Mouse (Mus musculus) liver, embryonic 15.5 days (tissue): ENCODE measurements at regions not wholly inside any gene's neighbourhood (a gene's known extent, or its start where the extent isn't known, plus 50 kb on each side); places are given as distances from the start of the nearest gene placed in this dataset.
A peak's percentile ranks its signal among the peaks of the same experiment; 100 is the strongest.

Source experiments
- ATAC-seq: fragments of 200-750 bp; cut with Nextera tagmentation; 2 replicates; pipeline ENCODE4 v1.8.0; 2017; ENCODE audit warnings: moderate number of reproducible peaks, mild to moderate bottlenecking, moderate library complexity; ENCODE audit not compliant: insufficient read depth
- H3K27ac ChIP-seq: fragments of 300-500 bp; sonication (generic); replicated peaks from 2 replicates; pipeline ENCODE4 v1.5.1; 2015; ENCODE audit warnings: mild to moderate bottlenecking, inconsistent platforms
- H3K27me3 ChIP-seq: fragments of 300-500 bp; sonication (generic); 2 replicates; pipeline ENCODE4 v1.6.1; 2015; ENCODE audit warnings: mild to moderate bottlenecking, inconsistent platforms
- H3K36me3 ChIP-seq: fragments of 300-500 bp; sonication (generic); replicated peaks from 2 replicates; pipeline ENCODE4 v1.6.1; 2015; ENCODE audit warnings: moderate library complexity, mild to moderate bottlenecking, inconsistent platforms
- H3K4me1 ChIP-seq: fragments of 300-500 bp; sonication (generic); replicated peaks from 2 replicates; pipeline ENCODE4 v1.6.1; 2015; ENCODE audit warnings: inconsistent platforms
- H3K4me2 ChIP-seq: fragments of 300-500 bp; sonication (generic); 2 replicates; pipeline ENCODE4 v1.6.1; 2015; ENCODE audit warnings: moderate library complexity, mild to moderate bottlenecking, inconsistent platforms
- H3K4me3 ChIP-seq: fragments of 300-500 bp; sonication (generic); replicated peaks from 2 replicates; pipeline ENCODE4 v1.5.1; 2015; ENCODE audit warnings: mild to moderate bottlenecking, inconsistent platforms
- H3K9ac ChIP-seq: fragments of 300-500 bp; sonication (generic); 2 replicates; pipeline ENCODE4 v1.6.1; 2015; ENCODE audit warnings: moderate library complexity, mild to moderate bottlenecking, inconsistent platforms
- H3K9me3 ChIP-seq: fragments of 300-500 bp; sonication (generic); replicated peaks from 2 replicates; pipeline ENCODE4 v1.6.1; 2016; ENCODE audit warnings: inconsistent platforms
- WGBS: fragments of 180-500 bp; shearing (Covaris S2); methylation state at CpG from one replicate; pipeline ENCODE4 v1.1.7; 2015; ENCODE audit warnings: mixed read lengths; ENCODE audit not compliant: insufficient replicate concordance; 5-methylcytosine and 5-hydroxymethylcytosine counted together

DNA sequence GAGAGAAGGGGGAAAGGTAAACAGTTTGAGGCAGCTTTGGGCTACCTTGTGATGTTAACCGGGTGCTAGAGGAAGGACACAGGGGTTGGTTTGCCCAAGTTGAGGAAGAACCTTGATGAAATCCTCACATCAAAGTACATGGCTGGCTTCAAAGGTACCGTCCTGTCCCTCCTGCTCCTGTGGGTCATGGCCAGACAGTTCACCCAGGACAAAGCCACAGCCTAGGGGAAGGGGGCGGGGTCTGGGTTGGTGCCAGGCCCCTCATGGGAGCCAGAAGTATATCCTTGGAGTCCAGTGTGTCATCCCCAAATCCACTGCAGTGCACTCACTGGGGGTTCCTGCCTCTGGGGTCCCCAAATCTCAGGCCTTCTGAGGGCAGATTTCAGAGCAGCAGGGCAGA, 339.0 kb upstream of the Tbx3 start:
- Histone ChIP-seq H3K36me3 (no peaks in the 10 kb centered on the region), H3K4me2 (no peak overlapping the region), H3K27ac (no peak overlapping the region), H3K4me1 (0 out of 2 replicates have a peak, but pooled peaks cover 8% of the 10 kb centered on the region), H3K9ac (no peak overlapping the region), H3K27me3 (no peaks in the 10 kb centered on the region), H3K4me3 (no peak overlapping the region), H3K9me3 (no peaks in the 10 kb centered on the region)
- WGBS = 40% methylated on average over 3 of the region's 3 CpGs
- peak; percentile 47; the same call in 1 of the 2 replicates for ATAC-seq

DNA sequence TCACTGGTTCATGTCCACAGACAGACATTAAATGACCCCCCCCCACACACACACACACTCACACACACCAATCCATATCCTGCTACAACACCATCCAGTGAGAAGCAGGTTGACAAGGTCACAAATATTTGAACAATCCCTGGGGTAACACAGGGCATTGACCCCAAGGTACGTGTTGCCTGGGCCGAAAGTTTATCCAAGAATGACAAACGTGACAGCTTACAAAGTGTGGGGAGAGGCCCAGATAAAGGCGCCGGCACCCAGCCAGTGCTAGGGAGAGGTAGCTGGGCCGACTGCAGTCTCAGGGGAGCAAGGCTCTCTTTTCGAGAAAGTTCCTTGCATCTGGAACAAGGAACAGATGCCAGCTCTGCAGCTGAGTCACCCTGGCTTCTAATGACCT, 337.8 kb upstream of the Tbx3 start:
- ATAC-seq = peak; percentile 77
- no peak overlapping the region for H3K4me2 ChIP-seq

DNA sequence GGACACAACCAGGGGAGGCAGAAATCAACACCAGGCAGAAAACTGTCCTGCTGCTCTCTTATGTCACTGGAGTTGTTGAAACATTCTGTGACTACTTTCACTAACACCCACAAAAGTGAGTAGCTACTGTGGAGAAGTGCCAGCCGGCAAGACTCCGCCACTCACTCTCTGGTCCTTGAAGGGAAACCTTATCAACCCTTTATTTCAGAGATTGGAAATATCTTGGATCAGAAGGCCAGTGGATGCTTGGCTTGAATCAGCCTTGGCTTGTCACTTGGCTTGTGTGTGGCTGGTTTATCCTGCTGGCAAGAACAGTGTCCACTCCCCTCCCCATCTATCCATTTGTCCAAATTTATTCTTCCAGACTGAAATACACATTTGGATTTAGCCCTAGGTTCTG, 335.3 kb upstream of the Tbx3 start:
- no peaks in the 10 kb centered on the region for H3K9me3 ChIP-seq
- ATAC-seq = no peak
- H3K9ac ChIP-seq = no peak overlapping the region
- H3K27ac ChIP-seq = no peak overlapping the region
- 72% methylated on average over 2 of the region's 2 CpGs for WGBS
- H3K4me2 ChIP-seq = no peak overlapping the region
- no peaks in the 10 kb centered on the region for H3K27me3 ChIP-seq
- H3K36me3 ChIP-seq = no peaks in the 10 kb centered on the region
- no peak overlapping the region for H3K4me3 ChIP-seq
- H3K4me1 ChIP-seq = 0 out of 2 replicates have a peak, but pooled peaks cover 8% of the 10 kb centered on the region

More for the DNA sequence above, 337.8 kb upstream of the Tbx3 start:
- Histone ChIP-seq H3K9ac (no peak overlapping the region), H3K4me1 (0 out of 2 replicates have a peak, but pooled peaks cover 8% of the 10 kb centered on the region), H3K36me3 (no peaks in the 10 kb centered on the region), H3K9me3 (no peaks in the 10 kb centered on the region), H3K27ac (no peak overlapping the region), H3K27me3 (no peaks in the 10 kb centered on the region), H3K4me3 (no peak overlapping the region)
- 42% methylated on average over 7 of the region's 7 CpGs for WGBS

DNA sequence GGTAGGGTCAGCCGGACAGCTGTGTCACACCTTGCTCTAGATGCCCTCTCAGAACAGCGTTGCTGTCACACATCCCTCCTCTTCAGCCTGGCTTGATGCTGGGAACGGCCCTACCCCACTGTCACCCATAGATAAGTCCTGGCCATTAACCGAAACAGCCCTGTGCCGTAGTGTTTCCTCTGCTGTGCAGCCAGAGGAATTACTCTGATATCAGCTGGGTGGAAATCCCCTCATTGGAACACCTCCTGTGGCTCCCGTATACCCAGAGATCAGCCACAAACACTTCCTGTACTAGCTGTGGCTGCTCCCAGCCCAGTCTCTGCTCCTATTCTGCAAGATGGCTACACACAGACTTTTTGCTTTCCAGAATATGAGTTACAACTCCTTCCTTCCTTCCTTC, 334.5 kb upstream of the Tbx3 start:
- Histone ChIP-seq H3K9ac (no peak overlapping the region), H3K4me3 (no peak overlapping the region), H3K27me3 (no peaks in the 10 kb centered on the region), H3K27ac (no peak overlapping the region), H3K36me3 (no peaks in the 10 kb centered on the region), H3K9me3 (no peaks in the 10 kb centered on the region), H3K4me1 (0 out of 2 replicates have a peak, but pooled peaks cover 8% of the 10 kb centered on the region), H3K4me2 (no peak overlapping the region)
- ATAC-seq = no peak
- WGBS = 9% methylated on average over 6 of the region's 6 CpGs

DNA sequence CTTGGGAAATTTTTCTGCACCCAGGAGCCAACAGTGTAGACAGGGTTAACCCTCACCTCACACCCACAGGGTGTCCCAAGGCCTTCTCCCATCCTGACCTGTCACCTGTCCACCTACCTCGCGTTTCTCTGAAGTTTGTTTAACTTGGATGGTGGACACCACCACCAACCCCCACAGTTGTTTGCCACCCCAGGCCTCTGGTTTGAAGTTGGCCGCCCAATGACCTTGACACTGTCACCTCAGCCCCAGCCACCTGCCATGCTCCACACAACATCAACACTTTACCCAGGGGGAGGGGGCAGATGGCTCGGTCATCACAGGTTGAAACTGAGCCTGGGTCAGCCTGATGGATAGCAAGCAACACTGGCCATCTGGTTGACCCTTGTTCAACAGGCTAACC, 332.7 kb upstream of the Tbx3 start:
- H3K27me3 ChIP-seq = no peaks in the 10 kb centered on the region
- no peak overlapping the region for H3K9ac ChIP-seq
- no peak overlapping the region for H3K27ac ChIP-seq
- peak; percentile 88 for ATAC-seq
- no peaks in the 10 kb centered on the region for H3K36me3 ChIP-seq
- no peak overlapping the region for H3K4me3 ChIP-seq
- H3K4me2 ChIP-seq = no peak overlapping the region
- no peaks in the 10 kb centered on the region for H3K9me3 ChIP-seq
- WGBS = 43% methylated on average over 4 of the region's 4 CpGs
- no peaks in the 10 kb centered on the region for H3K4me1 ChIP-seq

DNA sequence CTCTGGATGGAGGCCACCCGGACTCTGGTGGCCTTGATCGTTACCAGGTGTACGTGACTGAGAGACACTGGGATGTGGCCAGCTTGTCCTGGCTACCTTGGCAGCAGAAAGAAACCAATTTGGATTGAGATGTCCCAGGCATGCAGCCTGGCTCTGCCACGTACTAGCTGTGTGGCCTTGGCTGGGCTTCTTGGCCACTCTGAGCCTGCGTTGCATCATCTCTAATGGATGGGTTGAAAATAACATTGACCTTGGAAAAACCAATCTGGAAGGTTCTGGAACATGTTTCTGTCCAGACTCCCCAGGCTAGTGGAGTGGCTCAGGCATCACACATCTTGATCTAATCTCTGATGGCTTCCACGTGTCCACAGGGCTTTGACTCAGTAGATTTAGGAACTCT, 331.8 kb upstream of the Tbx3 start:
- no peaks in the 10 kb centered on the region for H3K4me1 ChIP-seq
- no peak for ATAC-seq

DNA sequence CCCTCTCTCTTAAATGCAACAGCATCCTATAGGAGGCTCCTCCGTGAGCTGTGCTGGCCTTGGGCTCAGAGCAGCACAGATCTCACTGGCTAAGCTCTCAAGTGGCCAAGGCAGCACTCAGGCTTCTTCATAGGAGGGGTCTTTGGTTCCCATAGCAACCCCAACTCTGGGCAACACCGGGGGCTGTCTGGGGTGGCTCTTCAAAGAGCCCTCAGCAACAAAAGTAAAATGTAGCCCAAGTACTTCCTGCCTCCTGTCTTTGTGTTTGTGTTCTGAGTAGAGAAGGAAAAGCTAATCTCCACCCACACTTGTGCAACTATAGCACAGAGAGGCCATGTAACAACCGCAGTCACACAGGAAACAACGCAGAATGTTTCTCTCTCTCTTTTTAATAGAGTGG, 322.2 kb upstream of the Tbx3 start:
- no peak overlapping the region for H3K9ac ChIP-seq
- H3K27me3 ChIP-seq = no peaks in the 10 kb centered on the region
- H3K27ac ChIP-seq = no peak overlapping the region
- H3K4me1 ChIP-seq = no peaks in the 10 kb centered on the region
- 16% methylated on average over 4 of the region's 4 CpGs for WGBS
- no peaks in the 10 kb centered on the region for H3K9me3 ChIP-seq
- 0 out of 2 replicates have a peak overlapping the region, but pooled peaks have one; percentile 1 for H3K4me2 ChIP-seq
- no peaks in the 10 kb centered on the region for H3K36me3 ChIP-seq
- ATAC-seq = no peak
- H3K4me3 ChIP-seq = no peak overlapping the region

More for the DNA sequence above, 331.8 kb upstream of the Tbx3 start:
- Histone ChIP-seq H3K27ac (no peak overlapping the region), H3K4me3 (no peak overlapping the region), H3K27me3 (no peaks in the 10 kb centered on the region), H3K9ac (no peak overlapping the region), H3K36me3 (no peaks in the 10 kb centered on the region), H3K9me3 (no peaks in the 10 kb centered on the region), H3K4me2 (no peak overlapping the region)
- 67% methylated on average over 6 of the region's 6 CpGs for WGBS

DNA sequence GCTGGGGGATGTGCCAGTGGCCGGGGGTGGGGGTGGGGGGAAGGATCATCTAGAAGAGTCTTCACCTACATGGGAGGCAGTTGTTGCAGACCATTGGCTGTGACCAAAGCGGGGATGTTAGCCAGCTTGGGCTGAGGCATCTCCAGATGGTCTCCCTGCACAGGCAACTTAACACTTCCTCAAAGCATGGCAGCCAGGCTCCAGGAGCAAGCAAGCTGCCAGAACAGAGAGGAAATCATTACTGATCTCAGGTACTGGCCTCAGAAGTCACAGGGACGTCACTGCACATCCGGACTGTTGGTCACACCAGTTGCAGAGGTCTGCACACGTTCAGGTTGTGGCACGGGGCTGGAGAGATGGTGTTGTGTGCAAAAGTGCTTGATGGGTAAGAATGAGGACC, 321.1 kb upstream of the Tbx3 start:
- no peak for ATAC-seq
- no peak overlapping the region for H3K4me2 ChIP-seq
- WGBS = 28% methylated on average over 6 of the region's 6 CpGs
- H3K27ac ChIP-seq = no peak overlapping the region
- no peaks in the 10 kb centered on the region for H3K36me3 ChIP-seq
- H3K4me3 ChIP-seq = no peak overlapping the region
- no peaks in the 10 kb centered on the region for H3K4me1 ChIP-seq
- no peaks in the 10 kb centered on the region for H3K9me3 ChIP-seq
- no peak overlapping the region for H3K9ac ChIP-seq
- H3K27me3 ChIP-seq = no peaks in the 10 kb centered on the region

DNA sequence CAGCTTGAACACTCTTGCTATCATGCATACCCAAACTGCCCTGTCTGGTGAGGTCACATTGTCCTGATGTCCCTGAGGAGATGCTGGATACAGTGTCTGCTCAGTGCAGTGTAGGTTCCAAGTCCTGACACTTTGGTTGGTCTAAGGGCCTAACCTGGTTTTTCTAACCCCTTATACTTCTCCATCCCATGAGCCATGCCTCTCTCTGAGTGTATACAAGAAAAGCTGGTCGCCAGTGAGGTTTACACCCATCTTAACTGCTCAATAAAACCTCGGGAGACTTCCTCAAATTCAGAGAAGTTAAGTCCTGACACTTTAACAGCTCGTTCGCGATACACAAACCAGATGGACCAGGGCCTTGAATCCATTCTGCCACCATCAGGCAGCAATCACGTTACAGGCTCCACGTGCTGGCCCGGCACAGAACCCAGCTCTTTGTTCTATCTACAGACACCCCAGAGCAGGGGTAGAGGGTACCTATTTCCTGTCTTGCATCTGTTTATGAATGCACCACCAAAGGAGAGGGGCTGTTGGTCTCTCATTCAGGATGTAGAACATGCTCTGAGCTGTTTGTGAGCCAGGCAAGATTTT, 320.0 kb upstream of the Tbx3 start:
- Histone ChIP-seq H3K27me3 (no peaks in the 10 kb centered on the region), H3K4me2 (no peak overlapping the region), H3K4me1 (no peaks in the 10 kb centered on the region), H3K4me3 (no peak overlapping the region), H3K9me3 (no peaks in the 10 kb centered on the region), H3K36me3 (no peaks in the 10 kb centered on the region), H3K9ac (no peak overlapping the region), H3K27ac (no peak overlapping the region)
- ATAC-seq = no peak
- 20% methylated on average over 8 of the region's 8 CpGs for WGBS

DNA sequence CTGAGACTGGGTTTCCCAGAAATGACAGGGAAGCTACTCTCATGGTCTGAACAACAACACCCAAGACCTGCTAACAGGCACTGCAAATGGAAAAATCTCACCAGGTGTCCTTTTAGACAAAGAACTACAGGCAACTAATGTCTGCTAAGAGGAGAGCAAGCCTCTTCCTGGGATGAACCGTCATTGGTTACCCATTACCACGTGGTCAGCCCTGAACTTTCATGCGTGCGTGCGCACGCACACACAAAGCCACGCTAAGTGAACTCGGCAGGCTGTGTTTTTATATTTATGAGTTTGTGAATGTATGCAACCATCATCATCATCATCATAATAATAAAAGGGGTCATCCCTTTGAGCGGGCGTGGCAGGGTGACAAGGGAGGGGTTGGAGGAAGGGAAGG, 315.0 kb upstream of the Tbx3 start:
- no peak overlapping the region for H3K4me2 ChIP-seq
- 74% methylated on average over 10 of the region's 10 CpGs for WGBS

DNA sequence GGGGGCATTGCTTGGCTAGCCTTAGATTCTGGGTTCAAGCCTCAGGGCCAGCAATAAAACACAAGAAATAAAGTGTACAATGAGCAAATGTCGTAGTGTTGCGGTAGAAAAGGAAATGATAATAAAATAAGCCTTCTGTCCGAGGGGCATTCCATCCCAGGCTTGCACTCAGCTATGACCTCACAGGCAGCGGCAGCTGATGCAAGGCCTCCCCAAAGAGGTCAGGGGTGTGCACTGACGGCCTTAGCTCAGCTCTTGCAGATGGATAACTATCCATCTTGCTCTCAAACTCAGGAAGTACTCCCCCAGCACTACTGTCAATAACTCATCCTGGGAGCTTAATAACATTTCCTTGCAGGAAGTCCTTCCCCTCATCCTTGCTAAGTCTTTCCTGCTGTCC, 314.4 kb upstream of the Tbx3 start:
- Histone ChIP-seq H3K4me1 (no peaks in the 10 kb centered on the region), H3K9ac (no peak overlapping the region), H3K9me3 (no peaks in the 10 kb centered on the region), H3K36me3 (no peaks in the 10 kb centered on the region), H3K4me3 (no peak overlapping the region), H3K27me3 (no peaks in the 10 kb centered on the region), H3K27ac (no peak overlapping the region), H3K4me2 (no peak overlapping the region)
- no peak for ATAC-seq
- 55% methylated on average over 5 of the region's 5 CpGs for WGBS

More for the DNA sequence above, 315.0 kb upstream of the Tbx3 start:
- no peaks in the 10 kb centered on the region for H3K9me3 ChIP-seq
- H3K9ac ChIP-seq = no peak overlapping the region
- H3K4me3 ChIP-seq = no peak overlapping the region
- H3K36me3 ChIP-seq = no peaks in the 10 kb centered on the region
- no peaks in the 10 kb centered on the region for H3K27me3 ChIP-seq
- no peak for ATAC-seq
- H3K27ac ChIP-seq = no peak overlapping the region
- H3K4me1 ChIP-seq = no peaks in the 10 kb centered on the region

DNA sequence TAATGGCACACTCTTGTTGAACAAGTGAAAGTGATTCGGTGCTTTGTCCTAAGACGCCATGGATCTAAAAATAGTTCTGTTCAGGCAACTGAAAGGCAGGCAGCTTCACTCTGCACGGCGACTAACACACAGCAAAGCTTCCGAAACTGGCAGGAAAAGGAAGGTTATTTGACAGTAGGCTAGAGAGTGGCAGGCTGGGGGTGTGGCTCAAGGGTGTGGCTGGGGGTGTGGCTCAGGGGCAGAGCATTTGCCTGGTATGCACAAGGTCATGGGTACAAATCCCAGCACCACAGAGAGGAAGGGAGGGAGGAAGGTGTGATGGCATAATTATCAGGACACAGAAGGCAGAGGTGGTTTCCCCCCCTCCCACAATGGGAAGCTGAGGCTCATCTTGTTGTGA, 310.8 kb upstream of the Tbx3 start:
- no peak overlapping the region for H3K27ac ChIP-seq
- 11% methylated on average over 5 of the region's 5 CpGs for WGBS

More for the DNA sequence above, 310.8 kb upstream of the Tbx3 start:
- Histone ChIP-seq H3K4me1 (no peaks in the 10 kb centered on the region), H3K4me3 (no peak overlapping the region), H3K9me3 (no peaks in the 10 kb centered on the region), H3K27me3 (no peaks in the 10 kb centered on the region), H3K4me2 (no peak overlapping the region), H3K9ac (no peak overlapping the region), H3K36me3 (no peaks in the 10 kb centered on the region)
- ATAC-seq = no peak
